Mouse (Mus musculus): ENCODE measurements around the gene Rnf40. TPM values are rescaled to one million over a fixed set of nuclear protein-coding genes. Genes with fewer than 3 reads are reported as not detected.

Gene Rnf40
- total RNA-seq, 1 experiment = 71.0 TPM

DNA sequence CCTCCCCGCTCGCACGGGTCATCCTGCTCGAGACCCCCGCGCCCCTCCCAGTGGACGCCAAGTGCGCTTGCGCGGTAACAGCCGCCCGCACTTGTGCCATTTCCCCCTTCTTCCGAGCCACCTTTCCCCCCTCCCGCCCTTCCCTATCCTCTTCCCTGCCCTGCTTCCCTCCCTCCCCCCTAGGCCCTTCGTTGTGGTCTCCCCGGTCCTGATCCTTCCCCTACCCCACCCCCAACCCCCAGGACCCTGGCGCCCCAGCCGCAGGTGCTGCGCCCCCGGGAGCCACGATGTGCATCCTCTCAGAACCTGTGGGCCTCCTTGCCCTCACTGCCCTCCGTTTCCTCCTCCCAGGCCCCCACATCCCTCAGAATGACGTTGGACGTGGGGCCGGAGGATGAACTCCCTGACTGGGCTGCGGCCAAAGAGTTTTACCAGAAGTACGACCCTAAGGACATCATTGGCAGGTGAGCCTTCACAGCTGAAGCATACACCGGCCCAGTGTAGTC lies 15.0 kb upstream of the Rnf40 start:
- in situ Hi-C loops (cut with MboI; ENCODE audit: low sequenced_read_pairs in 2 of 2, unreplicated experiment in 2 of 2) = no loop called here
- H3K9ac ChIP-seq (ENCODE audit: insufficient read depth, low read depth, low read length, poor library complexity, severe bottlenecking) = peak overlapping the region; percentile 94
- peak overlapping the region; percentile 61 for H3K27ac ChIP-seq (ENCODE audit: insufficient read depth, low read depth, low read length, poor library complexity, severe bottlenecking)
- no peaks in the 10 kb centered on the region for H3K9me3 ChIP-seq (ENCODE audit: control insufficient read depth, insufficient read depth, low read depth, low read length)
- no peak for TF ChIP-seq MAFK (IDR thresholded peaks at IDR 0.05; ENCODE audit: insufficient read depth, low read depth, low read length)
- no peak for DNase-seq (ENCODE audit: low read depth, low spot score)
- H3K36me3 ChIP-seq (ENCODE audit: control insufficient read depth, insufficient read depth, low read length, poor library complexity, severe bottlenecking) = peaks cover 5% of the 10 kb centered on the region
- peaks cover 2 to 6% of the 10 kb centered on the region in 2 experiments; a peak in 3 of 4 replicates for H3K4me1 ChIP-seq (ENCODE audit: control insufficient read depth in 2 of 2, insufficient read depth in 2 of 2, low read length in 2 of 2, poor library complexity in 1 of 2)
- peak overlapping the region; percentile 77 to 84 for H3K4me3 ChIP-seq (ENCODE audit: insufficient read depth in 1 of 2, low read depth in 1 of 2, low read length in 2 of 2, poor library complexity in 1 of 2, severe bottlenecking in 1 of 2)

DNA sequence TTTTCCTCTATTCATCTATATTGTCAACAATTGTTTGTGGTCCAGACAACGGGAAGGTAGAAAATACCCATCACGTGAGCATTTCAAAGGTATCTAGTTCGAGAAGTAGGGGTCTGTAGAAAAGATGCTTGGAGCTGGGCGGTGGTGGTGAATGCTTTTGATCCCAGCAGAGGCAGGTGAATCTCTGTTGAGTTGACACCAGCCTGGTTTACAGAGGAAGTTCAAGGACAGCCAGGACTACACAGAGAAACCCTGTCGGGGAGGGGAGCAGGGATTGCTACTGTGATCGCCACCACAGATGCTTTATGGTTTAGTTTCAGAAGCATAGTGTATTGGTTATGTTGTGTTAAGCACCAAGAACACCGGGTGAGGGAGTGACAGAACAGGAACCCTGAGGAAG lies 14.5 kb upstream of the Rnf40 start:
- no peak for DNase-seq (ENCODE audit: low read depth, low spot score)
- Histone ChIP-seq H3K9me3 (ENCODE audit: control insufficient read depth, insufficient read depth, low read depth, low read length) (no peaks in the 10 kb centered on the region), H3K4me3 (ENCODE audit: insufficient read depth in 1 of 2, low read depth in 1 of 2, low read length in 2 of 2, poor library complexity in 1 of 2, severe bottlenecking in 1 of 2) (peak overlapping the region; percentile 77 to 84), H3K9ac (ENCODE audit: insufficient read depth, low read depth, low read length, poor library complexity, severe bottlenecking) (peak overlapping the region; percentile 94), H3K36me3 (ENCODE audit: control insufficient read depth, insufficient read depth, low read length, poor library complexity, severe bottlenecking) (peaks cover 5% of the 10 kb centered on the region), H3K27ac (ENCODE audit: insufficient read depth, low read depth, low read length, poor library complexity, severe bottlenecking) (no peak overlapping the region), H3K4me1 (ENCODE audit: control insufficient read depth in 2 of 2, insufficient read depth in 2 of 2, low read length in 2 of 2, poor library complexity in 1 of 2) (peaks cover 2 to 6% of the 10 kb centered on the region in 2 experiments; a peak in 3 of 4 replicates)
- in situ Hi-C loops (cut with MboI; ENCODE audit: low sequenced_read_pairs in 2 of 2, unreplicated experiment in 2 of 2) = no loop called here
- no peak for TF ChIP-seq ZC3H11A (IDR thresholded peaks at IDR 0.05; ENCODE audit: borderline replicate concordance, low read depth, low read length)
- TF ChIP-seq MAFK (IDR thresholded peaks at IDR 0.05; ENCODE audit: insufficient read depth, low read depth, low read length) = no peak
- no peak for TF ChIP-seq CHD2 (IDR thresholded peaks at IDR 0.05; ENCODE audit: low read depth, low read length)

GRCm38 (mm10) chr7:127583260-127583659 lies 5.3 kb upstream of the Rnf40 start:
- no peak overlapping the region for H3K27ac ChIP-seq (ENCODE audit: insufficient read depth, low read depth, low read length, poor library complexity, severe bottlenecking)
- H3K4me3 ChIP-seq (ENCODE audit: insufficient read depth in 1 of 2, low read depth in 1 of 2, low read length in 2 of 2, poor library complexity in 1 of 2, severe bottlenecking in 1 of 2) = no peak overlapping the region
- H3K9me3 ChIP-seq (ENCODE audit: control insufficient read depth, insufficient read depth, low read depth, low read length) = no peaks in the 10 kb centered on the region
- no peak for TF ChIP-seq ZC3H11A (IDR thresholded peaks at IDR 0.05; ENCODE audit: borderline replicate concordance, low read depth, low read length)
- TF ChIP-seq ZNF384 (IDR thresholded peaks at IDR 0.05; ENCODE audit: low read depth, low read length) = no peak
- TF ChIP-seq MAFK (IDR thresholded peaks at IDR 0.05; ENCODE audit: insufficient read depth, low read depth, low read length) = no peak
- no peak for TF ChIP-seq HCFC1 (IDR thresholded peaks at IDR 0.05; ENCODE audit: borderline replicate concordance, insufficient read depth, low read length)
- TF ChIP-seq CHD2 (IDR thresholded peaks at IDR 0.05; ENCODE audit: low read depth, low read length) = no peak
- no peak for DNase-seq (ENCODE audit: low read depth, low spot score)
- no peak overlapping the region for H3K9ac ChIP-seq (ENCODE audit: insufficient read depth, low read depth, low read length, poor library complexity, severe bottlenecking)
- peaks cover 0 to 2% of the 10 kb centered on the region in 2 experiments; a peak in 1 of 4 replicates for H3K4me1 ChIP-seq (ENCODE audit: control insufficient read depth in 2 of 2, insufficient read depth in 2 of 2, low read length in 2 of 2, poor library complexity in 1 of 2)
- in situ Hi-C loops (cut with MboI; ENCODE audit: low sequenced_read_pairs in 2 of 2, unreplicated experiment in 2 of 2) = no loop called here
- peaks cover 20% of the 10 kb centered on the region for H3K36me3 ChIP-seq (ENCODE audit: control insufficient read depth, insufficient read depth, low read length, poor library complexity, severe bottlenecking)

GRCm38 (mm10) chr7:127585031-127585430 lies 3.5 kb upstream of the Rnf40 start:
- TF ChIP-seq ZNF384 (IDR thresholded peaks at IDR 0.05; ENCODE audit: low read depth, low read length) (no peak), MAFK (IDR thresholded peaks at IDR 0.05; ENCODE audit: insufficient read depth, low read depth, low read length) (no peak)
- in situ Hi-C loops (cut with MboI; ENCODE audit: low sequenced_read_pairs in 2 of 2, unreplicated experiment in 2 of 2) = no loop called here
- Histone ChIP-seq H3K9ac (ENCODE audit: insufficient read depth, low read depth, low read length, poor library complexity, severe bottlenecking) (peak overlapping the region; percentile 6; the same call in 1 of the 2 replicates), H3K27ac (ENCODE audit: insufficient read depth, low read depth, low read length, poor library complexity, severe bottlenecking) (no peak overlapping the region), H3K36me3 (ENCODE audit: control insufficient read depth, insufficient read depth, low read length, poor library complexity, severe bottlenecking) (peaks cover 26% of the 10 kb centered on the region), H3K4me3 (ENCODE audit: insufficient read depth in 1 of 2, low read depth in 1 of 2, low read length in 2 of 2, poor library complexity in 1 of 2, severe bottlenecking in 1 of 2) (no peak overlapping the region), H3K9me3 (ENCODE audit: control insufficient read depth, insufficient read depth, low read depth, low read length) (no peaks in the 10 kb centered on the region), H3K4me1 (ENCODE audit: control insufficient read depth in 2 of 2, insufficient read depth in 2 of 2, low read length in 2 of 2, poor library complexity in 1 of 2) (peaks cover 0 to 3% of the 10 kb centered on the region in 2 experiments; a peak in 1 of 4 replicates)
- DNase-seq (ENCODE audit: low read depth, low spot score) = no peak

DNA sequence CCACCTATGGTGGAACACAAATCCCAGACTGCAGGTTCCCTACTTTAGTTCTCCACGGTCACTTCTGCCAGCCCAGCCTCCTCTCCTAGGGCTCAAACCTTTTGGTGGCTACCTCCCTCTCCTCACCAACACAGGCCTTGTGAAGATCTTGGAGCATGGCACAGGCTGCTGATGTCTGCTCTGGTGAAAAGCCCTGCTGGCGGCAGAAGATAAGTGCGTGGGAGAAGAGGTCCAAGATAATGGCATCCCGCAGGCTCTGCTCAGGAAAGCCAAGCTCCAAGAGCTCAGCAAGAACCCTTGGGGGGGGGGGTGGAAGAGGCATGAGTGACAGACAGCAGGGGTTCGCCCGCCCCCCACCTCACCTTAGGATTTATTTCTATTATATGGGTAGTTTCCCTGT lies 2.4 kb upstream of the Rnf40 start:
- TF ChIP-seq MAFK (IDR thresholded peaks at IDR 0.05; ENCODE audit: insufficient read depth, low read depth, low read length) = no peak
- no peak for TF ChIP-seq ZC3H11A (IDR thresholded peaks at IDR 0.05; ENCODE audit: borderline replicate concordance, low read depth, low read length)
- no peak for TF ChIP-seq HCFC1 (IDR thresholded peaks at IDR 0.05; ENCODE audit: borderline replicate concordance, insufficient read depth, low read length)
- no peak for TF ChIP-seq ZNF384 (IDR thresholded peaks at IDR 0.05; ENCODE audit: low read depth, low read length)
- TF ChIP-seq CHD2 (IDR thresholded peaks at IDR 0.05; ENCODE audit: low read depth, low read length) = no peak
- Histone ChIP-seq H3K27ac (ENCODE audit: insufficient read depth, low read depth, low read length, poor library complexity, severe bottlenecking) (no peak overlapping the region), H3K4me3 (ENCODE audit: insufficient read depth in 1 of 2, low read depth in 1 of 2, low read length in 2 of 2, poor library complexity in 1 of 2, severe bottlenecking in 1 of 2) (no peak overlapping the region), H3K4me1 (ENCODE audit: control insufficient read depth in 2 of 2, insufficient read depth in 2 of 2, low read length in 2 of 2, poor library complexity in 1 of 2) (peaks cover 0 to 3% of the 10 kb centered on the region in 2 experiments; a peak in 1 of 4 replicates), H3K9ac (ENCODE audit: insufficient read depth, low read depth, low read length, poor library complexity, severe bottlenecking) (no peak overlapping the region), H3K36me3 (ENCODE audit: control insufficient read depth, insufficient read depth, low read length, poor library complexity, severe bottlenecking) (peaks cover 34% of the 10 kb centered on the region), H3K9me3 (ENCODE audit: control insufficient read depth, insufficient read depth, low read depth, low read length) (no peaks in the 10 kb centered on the region)
- in situ Hi-C loops (cut with MboI; ENCODE audit: low sequenced_read_pairs in 2 of 2, unreplicated experiment in 2 of 2) = no loop called here
- no peak for DNase-seq (ENCODE audit: low read depth, low spot score)

All from ES-E14 (cell line).